Mouse (Mus musculus) WW6 (cell line): ENCODE measurements around the gene 3110001I22Rik.
"Not testable (repeated sequence)": the region's sequence is repeated elsewhere in the genome, so short reads cannot be mapped to it uniquely, and the experiment has no call there.

Experiments used
- DNase-seq: peaks from one replicate; pipeline ENCODE4 v3.0.0-alpha.2; 2013; ENCODE audit warnings: low read depth, low spot score

3110001I22Rik gene

DNA sequence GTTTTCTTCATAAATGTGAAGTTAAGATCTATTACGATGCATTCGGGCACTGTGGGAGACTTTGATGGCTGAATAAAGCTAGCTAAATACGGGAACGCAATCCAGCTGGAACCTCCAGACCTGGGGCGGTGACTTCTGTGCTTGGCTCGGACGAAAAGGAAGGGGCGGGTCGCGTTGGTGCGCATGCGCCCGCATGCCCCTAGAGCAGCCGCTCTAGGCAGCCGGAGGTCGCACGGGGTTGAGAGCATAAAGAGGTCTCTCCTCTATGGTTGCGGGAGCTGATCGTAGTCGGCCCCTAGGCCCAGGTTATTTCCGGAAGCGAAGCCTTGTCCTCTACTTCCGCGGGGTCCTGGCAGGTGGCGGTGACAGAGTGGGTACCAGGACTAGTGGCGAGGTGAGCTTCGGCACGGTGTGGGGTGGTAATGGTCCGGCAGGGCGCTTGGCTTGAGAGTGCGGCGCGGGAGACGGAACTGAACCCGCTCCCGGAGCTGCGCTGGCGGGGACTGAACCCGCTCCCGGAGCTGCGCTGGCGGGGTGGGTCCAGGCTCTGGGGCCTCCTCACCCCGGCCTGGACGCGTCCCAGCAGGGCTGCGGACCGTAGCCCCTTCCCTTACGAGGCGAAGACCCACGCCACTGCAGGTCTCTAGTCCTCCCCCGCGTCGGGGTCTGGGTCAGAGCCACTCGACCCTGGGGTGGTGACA lies at the start of gene 3110001I22Rik, which contains the start of gene Bfar:
Gene 3110001I22Rik, plus strand, starts transcription at position 245 of the 701 bp plus-strand sequence.
Gene Bfar, plus strand, starts transcription at position 174 of the 701 bp plus-strand sequence.
- peak; percentile 85 for DNase-seq

DNA sequence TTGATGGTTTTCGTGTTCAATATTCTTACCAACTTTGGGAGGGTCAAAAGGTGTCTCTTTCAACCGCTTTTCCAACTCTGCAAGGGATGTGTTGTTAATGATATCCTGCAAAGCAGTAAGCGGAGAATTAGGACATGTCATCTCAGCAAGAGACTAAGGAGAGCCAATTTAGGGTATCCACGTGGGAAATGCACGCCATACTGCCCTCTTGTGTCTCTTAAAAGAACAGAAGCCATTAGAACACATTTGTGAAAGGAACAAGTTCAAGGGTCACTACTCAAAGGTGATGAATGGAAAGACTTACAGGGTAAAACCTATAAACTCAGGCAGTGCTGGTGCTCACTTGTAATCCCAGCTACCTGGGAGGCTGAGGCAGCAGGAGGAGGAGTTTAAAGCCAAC lies 43.4 kb upstream of the 3110001I22Rik start:
- no peak for DNase-seq

DNA sequence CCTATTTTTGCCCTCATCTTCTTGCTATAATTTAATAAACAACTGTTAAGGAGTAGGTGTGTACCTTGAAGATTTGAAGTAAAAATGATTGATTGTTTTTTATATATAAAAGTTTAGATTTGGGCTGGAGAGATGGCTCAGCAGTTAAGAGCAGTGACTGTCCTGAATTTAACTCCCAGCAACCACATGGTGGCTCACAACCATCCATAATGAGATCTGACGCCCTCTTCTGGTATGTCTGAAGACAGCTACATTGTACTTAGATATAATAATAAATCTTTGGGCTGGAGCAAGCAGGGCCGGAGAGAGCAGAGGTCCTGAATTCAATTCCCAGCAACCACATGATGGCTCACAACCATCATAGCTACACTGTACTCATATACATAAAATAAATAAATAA lies 33.5 kb upstream of the 3110001I22Rik start:
- DNase-seq: not testable (repeated sequence)

DNA sequence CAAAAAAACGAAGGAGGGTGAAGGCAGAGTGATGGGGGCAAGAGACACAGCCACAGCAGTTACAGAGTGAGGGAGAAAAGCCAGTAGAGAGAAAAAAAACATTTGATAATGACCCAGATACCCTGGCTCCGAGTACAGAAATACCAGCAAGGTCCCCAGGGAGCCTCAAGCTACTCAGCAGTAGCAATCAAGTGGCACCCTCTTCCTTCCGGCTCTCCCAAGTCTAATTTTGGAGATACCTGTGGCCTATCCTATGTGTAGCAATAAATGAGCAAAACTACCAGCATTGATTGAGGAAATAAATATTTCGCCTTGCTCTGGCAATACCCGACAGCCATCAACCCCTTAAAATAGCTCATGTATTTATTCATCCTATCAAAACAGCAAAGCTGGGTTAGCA lies 32.2 kb upstream of the 3110001I22Rik start:
- DNase-seq: no peak

DNA sequence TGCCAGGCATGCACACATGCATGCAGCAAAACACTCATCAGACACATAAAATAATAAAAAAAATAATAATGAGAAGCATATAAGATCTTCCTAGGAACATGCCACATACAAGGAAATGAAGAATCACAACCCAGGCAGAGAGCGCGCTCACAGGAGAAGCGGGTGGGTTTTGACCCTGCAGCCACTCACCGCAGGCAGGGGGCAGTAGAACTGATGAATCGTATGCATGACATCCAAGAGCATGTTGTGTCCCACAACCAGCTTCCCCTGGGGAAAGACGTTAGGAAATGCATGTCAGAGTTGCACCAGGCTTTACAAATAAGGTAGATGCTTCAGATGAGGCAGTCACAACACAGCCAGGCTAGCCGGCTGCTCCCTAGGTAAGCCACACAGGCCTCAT lies 31.7 kb upstream of the 3110001I22Rik start:
- peak; percentile 28 for DNase-seq

DNA sequence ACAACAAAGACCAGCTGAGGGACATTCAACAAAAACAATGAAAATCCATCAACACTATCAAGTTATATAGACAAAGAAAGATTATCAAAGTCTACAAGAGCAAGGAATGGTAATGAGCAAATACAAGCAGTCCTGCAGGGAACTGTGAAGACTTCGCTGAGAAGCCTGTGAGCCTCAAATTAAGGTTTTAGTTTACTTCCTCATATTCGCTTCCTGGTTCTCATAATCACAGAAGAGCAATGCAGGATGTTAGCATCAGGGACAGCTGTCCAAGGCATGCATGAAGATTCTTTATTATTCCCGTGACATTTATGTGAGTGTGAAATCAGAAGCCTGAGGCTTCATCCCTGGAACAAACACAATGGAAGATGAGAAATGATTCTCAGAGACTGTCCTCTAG lies 27.3 kb upstream of the 3110001I22Rik start:
- no peak for DNase-seq

DNA sequence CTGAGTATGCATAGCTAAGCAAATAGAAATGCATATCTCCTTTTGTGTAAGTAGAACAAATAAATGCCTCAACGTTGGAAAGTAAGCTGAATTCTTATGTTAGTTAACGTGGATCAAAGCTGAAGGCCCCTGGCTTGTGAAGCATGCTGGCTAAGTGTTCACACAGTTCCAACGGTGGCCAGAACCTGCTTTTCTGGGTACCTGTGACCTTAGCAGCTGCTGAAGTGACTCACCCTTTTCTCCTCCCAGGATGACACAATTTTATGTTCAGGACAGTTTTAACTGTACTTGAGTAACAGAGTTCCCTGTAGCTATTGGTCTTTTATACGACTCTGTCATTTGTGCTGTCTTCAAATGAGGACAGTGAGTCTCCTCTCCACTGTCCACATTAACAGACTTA lies 25.8 kb upstream of the 3110001I22Rik start:
- DNase-seq: no peak

DNA sequence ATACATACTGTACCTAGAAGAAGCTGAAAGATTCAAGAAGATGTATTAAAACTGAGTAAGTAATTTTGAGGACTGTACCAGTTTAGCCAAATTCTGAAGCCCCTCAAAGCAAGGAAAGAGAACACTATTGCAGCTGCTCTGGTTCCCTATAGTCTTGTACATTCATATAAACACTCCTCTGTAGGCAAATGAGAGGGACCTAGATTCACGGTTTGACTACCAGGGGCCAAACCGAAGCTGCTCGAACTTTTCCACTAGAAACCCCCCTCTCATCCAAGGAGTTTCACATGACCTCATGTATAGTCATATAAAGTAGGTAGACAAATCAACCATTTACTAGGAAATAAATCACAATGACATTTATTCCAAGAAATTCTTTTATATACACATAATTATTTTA lies 12.8 kb upstream of the 3110001I22Rik start:
- no peak for DNase-seq

DNA sequence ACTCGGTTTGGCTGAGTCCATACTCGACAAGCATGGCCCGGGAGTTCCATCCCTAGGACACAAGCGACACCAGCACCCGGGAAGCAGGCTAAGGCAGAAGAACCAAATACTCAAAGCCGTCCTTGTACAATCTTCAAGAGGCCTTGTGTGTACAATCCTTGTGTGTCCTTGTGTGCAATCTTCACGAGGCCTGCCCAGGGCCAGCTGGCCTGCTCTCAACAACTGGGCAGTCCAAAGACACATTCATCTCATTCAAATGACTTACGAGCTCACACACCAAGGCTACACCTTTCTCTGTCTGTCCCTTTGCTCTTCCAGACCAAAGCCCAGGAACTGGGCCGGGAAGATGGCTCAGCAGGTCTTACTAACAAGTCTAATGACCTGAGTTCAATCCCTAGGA lies 11.0 kb upstream of the 3110001I22Rik start:
- no peak for DNase-seq

DNA sequence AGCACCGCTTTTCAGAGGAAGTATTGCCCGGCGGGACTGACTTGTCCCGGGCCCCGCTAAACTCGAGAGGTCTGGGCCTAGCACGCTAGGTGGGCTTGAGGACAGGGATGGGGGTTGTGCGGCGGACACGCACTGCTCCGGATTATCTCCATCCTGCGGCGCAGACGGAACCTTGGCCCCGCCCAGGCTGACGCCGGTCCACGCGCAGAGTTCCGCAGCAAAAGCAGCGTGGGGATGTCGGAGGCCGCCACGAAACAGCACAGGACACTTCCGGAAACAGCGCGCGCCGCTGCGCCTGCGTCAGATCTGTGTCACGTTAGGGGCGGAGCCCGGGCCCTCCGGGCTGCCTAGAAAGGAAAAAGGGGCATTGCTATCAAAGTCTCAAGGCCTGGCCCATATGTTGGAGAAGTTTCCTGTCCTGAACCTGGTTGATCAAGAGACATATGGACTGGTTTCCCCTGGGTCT lies 3.8 kb upstream of the 3110001I22Rik start, which contains the start of gene Parn:
Gene Parn, minus strand, starts transcription at position 293 of the 466 bp plus-strand sequence.
- peak; percentile 79 for DNase-seq

DNA sequence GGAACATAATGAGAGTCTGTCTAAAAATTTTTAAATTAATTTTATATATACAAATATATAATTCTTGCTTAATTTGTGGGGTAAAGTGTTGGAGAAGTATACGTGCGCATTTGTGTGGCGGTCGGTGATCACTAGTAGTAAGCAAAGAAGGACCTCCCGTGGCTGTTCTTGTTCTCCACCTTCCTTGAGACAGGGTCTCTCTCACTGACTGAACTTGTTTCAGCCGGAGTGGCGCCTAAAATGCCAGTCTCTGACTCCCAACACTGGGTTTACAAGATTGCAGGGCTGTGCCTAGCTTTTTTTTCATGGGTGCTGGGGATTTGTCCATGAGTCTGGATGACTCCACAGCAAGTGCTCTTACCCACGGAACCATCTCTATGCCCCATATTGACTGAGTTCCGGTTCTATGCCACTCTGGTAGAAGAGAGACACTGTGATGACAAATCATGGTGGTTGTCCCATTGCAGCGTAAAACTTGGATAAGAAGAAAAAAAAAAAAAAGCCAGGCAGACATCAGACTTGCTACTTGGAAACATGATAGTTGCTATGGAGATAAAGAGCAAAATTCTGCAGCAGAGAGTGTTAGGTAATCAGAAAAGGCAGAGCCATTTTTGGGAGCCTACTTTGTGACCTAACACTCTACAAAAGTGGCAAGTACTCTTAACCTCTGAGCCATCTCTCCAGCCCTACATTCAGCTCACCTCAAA lies 3.2 kb upstream of the 3110001I22Rik start:
- no peak for DNase-seq

DNA sequence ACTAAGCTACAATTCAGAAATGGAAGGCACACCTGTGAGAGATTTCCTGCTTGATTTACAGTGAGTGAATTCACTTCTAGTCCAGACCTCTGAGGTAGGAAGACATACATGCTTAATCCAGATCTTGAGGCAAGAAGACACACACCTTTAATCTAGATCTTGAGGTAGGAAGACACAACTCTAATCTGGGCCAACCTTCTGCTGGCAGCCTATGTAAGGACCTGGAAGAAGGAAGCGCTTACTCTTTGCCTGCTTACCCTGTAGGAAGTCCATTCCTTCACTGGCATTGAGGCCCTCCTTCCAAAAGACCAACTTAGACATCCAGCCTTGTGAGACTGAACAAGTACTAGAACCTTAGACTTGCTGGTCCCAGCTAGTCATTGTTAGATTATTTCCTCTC lies 2.4 kb upstream of the 3110001I22Rik start:
- no peak for DNase-seq

DNA sequence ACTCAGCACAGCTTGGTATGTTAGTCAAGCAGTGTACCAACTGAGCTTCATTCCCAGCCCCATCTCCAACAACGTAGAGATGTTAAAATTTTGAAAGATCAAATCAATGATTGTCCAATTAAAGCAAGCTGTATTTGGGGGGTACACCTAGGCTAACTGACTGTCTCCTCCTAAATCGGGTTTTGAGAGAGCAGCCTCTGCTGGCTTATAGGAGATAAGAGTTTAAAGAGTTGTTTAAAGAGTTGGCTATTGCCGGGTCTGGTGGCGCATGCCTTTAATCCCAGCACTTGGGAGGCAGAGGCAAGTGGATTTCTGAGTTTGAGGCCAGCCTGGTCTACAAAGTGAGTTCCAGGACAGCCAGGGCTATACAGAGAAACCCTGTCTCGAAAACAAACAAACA lies 833 bp upstream of the 3110001I22Rik start:
- DNase-seq: not testable (repeated sequence)

DNA sequence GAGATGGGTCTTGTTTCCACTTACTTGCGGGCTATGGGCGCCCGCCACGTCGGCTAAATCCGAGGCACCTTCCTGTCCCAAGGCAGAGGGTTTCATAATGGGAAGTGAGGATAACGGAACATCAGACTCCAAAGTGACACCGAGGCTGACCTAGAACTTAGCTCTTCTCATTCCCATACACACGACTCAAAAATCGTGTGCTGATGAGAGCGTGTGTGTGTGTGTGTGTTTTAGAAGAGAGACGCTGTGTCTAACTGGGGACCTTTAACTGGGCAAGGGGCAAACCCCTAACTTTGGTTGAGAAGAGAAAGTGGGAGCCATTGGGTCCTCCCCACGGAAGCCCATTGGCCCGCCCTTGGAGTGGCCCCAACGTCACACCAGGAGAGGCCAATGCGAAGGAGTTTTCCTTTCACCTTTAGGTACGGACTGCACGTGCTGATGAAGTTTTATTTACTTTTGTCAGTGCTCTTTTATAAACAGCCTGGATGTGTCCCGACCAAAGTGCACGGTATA lies 713 bp downstream of the 3110001I22Rik start:
- DNase-seq: no peak

DNA sequence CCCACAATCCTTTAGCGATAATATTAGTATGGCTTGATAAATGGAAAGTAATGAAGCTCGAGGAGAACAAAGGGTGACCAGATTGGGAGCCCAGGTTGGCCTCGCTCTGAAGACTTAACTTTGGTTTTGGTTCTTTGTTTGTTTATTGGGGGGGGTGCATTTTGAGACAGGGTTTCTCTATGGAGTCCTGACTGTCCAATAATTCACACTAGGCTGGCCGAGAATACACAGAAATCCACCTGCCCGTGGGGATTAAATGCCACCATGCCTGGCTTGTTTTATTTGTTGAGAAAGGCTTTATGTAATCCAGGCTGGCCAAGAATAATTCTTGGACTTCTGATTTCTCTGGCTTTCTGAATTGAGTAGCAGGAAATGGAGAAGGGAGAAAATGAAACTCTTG lies 1.4 kb downstream of the 3110001I22Rik start:
- no peak for DNase-seq

DNA sequence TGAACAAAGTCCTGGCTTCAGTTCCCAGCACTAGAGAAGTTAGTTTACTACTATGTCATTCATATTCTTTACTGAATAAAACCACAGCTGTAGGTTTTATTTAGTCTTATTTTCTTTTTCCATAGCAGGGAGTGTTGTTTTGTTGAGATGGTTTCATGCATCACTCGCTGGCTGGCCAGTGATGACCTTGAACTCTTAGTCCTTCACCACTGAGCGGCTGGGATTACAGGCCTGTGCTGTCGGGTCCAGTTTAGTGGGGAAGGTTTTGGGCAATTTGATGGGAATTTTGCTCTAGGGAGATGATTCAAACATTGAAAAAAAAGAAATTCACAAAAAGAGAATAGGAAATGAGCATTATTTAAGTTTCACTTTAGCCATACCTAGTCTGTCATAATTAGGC lies 2.8 kb downstream of the 3110001I22Rik start:
- DNase-seq: no peak

DNA sequence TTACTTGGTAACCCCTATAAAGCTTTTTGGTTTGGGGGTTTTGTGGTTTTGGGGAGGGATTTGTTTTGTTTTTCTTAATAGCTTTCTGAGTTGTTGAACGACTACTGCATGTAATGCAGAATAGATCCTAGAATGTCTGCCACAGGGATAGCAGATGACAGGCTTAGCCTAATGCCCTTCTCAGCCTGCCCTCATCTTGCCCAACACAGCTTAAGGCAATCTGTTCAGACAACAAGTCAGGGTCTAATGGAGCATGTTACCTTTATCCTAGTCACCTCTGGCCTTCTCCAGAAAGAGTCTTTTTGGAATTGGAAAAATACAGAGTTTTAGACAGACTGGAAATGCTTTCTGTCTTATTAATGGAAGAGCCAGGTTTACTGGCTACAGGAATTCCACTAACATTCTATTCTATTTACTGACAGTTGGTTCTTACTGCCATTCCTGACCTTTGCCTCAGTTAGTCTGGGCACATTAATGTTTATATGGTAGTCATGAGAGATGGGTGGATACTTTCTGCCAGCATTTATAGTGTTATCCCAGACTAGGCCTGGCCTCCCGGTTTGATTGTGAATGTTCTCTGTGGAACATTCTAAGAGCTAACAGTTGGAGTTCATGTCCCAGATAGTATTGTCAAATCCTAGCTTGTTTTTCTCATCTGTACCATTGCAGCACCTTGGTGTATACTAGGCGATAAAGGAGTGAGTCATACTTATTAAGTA lies 7.0 kb downstream of the 3110001I22Rik start:
- DNase-seq: no peak

DNA sequence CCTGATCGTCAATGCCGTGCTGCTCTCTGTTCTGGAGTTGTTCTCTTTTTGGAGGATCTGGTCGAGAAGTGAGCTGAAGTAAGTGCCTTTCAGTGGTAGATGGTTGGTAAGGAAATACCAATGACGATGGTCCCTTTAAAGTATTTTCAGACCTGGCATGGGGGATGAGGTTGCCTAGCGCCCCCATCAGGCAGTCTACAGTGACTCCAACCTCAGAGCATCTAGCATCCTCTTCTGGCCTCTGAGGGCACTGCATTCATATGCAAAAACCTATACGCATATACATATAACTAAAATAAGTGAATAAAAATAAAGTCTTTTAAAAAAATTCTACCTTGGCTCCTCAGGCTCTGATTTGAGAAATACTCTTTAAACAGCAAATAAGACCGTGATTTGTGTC lies 27.3 kb downstream of the 3110001I22Rik start:
- DNase-seq: no peak

DNA sequence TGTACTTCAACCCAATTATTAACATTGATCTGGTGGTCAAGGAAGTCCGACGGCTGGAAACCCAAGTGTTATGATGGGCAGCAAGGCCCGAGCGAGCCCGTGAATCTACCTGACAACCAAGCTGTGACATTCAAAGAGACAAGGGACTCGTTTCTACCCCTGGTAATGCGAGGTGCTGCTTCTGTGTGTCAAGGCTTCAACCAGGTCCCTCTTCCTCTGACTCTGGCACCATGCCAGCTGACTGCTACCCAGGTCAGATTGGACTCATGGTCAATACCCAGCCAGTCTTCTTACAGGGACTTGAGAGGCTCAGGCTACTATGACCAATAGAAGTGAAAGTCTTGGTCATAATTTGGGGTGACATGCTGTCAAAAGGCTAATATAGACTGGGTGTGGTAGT lies 30.5 kb downstream of the 3110001I22Rik start:
- DNase-seq: no peak

DNA sequence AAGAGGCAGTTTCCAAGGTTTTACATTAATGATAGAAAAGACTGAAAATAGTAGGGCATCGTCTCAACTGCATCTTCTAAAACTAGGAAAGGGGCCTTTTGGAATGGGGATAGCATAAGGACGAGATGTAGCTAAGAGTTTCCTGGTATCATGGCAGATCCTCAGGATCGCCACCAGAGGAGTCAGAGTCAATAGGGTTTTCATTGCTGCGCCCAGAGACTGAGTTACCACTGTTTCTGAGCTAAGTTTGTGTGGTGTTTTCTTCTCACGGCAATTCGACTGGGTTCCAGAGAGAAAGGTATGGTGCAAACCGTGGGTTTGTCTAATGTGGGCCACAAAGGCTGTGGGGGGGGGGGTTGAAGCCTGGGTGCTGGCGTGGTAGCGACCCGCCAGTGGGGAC lies 32.9 kb downstream of the 3110001I22Rik start:
- DNase-seq: no peak

DNA sequence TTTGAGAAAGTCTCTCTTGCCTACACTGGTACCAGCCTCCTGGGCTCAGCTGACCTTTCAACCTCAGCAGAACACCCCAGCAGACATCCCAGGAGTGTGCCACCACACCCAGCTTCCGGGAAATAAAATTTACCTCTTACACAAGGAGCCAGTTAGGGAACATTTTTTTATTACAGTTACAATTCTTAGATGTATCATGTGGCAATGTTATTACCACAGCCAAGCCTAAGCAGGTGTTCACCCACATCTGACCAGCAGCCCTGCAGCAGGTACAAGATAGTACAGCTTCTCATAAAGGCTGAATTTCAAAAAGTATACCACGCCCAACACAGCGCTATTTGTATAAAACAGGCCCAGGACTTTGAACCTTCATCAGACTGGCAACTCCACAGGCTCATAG lies 43.2 kb downstream of the 3110001I22Rik start:
- DNase-seq: no peak
